Mouse (Mus musculus): ENCODE results near the gene Rfc4. TPM values are rescaled to one million over a fixed set of nuclear protein-coding genes. Genes with fewer than 3 reads are reported as not detected.

Rfc4 gene
- total RNA-seq, 2 experiments from 2014 or later, result 5.8 to 7.1 TPM

Small RNA genes lying within 50 kb of the gene (microRNA-seq; reads per million reads assigned to microRNA genes)
- 5.9 to 6.1 reads per million in 2 experiments for gene Gm49346

Other genes starting within 250 kb of the Rfc4 start
- under 1 TPM in 1 of 2 experiments, not detected in 1; 0.97 TPM for gene Ahsg, start 236.5 kb downstream of the Rfc4 start, total RNA-seq (2021)
- under 1 TPM in 1 of 2 experiments, not detected in 1; 0.18 TPM for gene Fetub, start 209.4 kb downstream of the Rfc4 start, total RNA-seq (2021)
- gene Hrg, start 176.7 kb downstream of the Rfc4 start, total RNA-seq (2021), result not detected
- gene Kng2, start 98.3 kb downstream of the Rfc4 start, total RNA-seq (2021), result under 1 TPM in 1 of 2 experiments, not detected in 1; 0.54 TPM
- under 1 TPM in 1 of 2 experiments, not detected in 1; 0.43 TPM for gene Kng1, start 69.9 kb downstream of the Rfc4 start, total RNA-seq (2021)
- 100 to 1,000 TPM; 380 to 417 TPM for gene Eif4a2, start 20.3 kb downstream of the Rfc4 start, total RNA-seq (2021)
- 10 to 100 TPM in 1 of 2 experiments, 1 to 10 TPM in 1; 5.6 to 13.1 TPM for gene Adipoq, start 18.8 kb upstream of the Rfc4 start, total RNA-seq (2021)
- 1 to 10 TPM; 2.4 to 3.2 TPM for gene St6gal1, start 97.0 kb upstream of the Rfc4 start, total RNA-seq (2021)